Mouse (Mus musculus): Measurements from ENCODE around the gene AI597479.

The AI597479 gene

DNA sequence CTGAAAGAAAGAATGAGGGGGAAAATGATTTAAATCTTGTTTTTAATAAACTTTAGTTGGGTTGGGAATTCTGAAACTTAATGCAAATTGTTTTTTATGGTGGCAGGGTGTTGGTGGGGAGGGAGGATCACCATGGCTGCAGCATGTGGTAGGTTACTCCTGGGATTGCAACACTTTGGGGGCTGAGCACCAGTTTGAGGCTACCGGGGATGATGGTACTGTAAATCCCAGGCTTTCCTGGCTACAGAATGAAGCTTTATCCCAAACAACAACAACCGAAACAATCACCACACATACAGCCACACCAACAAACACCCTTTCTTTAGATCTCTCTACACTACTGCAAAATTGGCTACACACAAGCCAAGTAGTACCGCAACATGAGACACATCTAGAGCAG lies 63.9 kb downstream of the AI597479 start:
- DNase-seq (ENCODE audit: low spot score) = no peak

DNA sequence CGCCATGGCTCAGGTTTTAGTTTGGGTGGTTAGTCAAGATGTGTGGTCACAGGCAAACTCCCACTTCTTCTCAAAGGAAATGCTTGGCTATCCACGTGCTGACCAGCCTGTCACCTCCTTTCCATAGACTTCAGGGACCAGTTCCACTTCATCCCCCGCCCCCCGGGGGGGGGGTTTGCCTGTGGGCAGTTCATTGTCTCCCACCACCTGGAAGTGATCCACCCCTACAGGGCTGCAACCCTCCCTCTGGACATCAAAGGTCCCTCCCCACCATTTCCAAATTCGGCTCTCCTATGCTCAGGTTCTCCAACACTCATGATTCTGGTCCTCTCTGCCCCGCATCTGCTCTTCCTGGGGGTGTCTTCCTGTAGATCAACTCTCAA lies 64.6 kb downstream of the AI597479 start:
- DNase-seq (ENCODE audit: low spot score) = no peak

DNA sequence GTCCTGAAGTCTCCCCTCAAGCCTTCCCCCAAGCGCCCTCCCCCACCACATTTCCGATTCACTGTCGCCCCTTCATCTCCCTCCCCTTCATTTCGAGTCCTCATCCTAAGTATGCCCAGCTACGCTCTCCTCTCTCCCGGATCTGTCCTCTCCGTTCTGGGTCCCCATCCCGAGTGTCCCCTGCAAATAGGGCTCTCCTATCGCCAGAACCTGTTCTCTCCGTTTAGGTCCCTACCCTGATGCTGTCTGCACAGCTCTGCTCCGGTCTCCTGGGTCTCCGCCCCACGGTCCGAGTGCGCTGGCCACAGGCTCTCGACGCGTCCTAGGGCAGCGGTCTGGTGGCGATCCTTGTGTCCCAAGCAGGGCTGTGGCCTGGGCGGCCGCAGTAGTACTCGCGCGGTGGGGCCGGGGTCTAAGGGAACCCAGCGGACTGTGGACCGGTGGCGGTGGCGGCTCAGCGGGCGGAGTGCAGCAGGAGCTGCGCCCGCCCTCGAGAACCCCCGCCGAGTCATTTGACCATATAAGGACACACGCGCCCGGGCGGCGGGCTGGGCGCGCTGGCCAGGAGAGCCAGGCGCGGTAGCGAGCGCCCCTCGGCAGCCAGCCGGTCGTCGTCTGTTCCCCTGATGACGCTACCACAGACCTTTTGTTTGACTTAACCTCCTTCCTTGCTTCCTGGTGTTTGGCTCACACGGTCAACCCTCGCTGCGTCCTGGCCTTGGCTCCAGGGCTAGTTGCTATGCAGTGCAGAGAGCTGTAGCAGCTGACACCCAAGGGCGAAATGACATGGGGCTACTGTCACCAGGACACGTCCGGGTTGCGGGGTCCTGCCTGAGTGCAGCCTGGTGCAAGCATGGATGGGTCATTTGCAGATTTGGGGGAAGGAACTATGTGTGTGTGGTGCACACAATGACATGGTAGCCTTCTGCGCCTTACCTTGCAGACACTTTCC lies 65.2 kb downstream of the AI597479 start:
- peak; percentile 76 for DNase-seq (ENCODE audit: low spot score)

DNA sequence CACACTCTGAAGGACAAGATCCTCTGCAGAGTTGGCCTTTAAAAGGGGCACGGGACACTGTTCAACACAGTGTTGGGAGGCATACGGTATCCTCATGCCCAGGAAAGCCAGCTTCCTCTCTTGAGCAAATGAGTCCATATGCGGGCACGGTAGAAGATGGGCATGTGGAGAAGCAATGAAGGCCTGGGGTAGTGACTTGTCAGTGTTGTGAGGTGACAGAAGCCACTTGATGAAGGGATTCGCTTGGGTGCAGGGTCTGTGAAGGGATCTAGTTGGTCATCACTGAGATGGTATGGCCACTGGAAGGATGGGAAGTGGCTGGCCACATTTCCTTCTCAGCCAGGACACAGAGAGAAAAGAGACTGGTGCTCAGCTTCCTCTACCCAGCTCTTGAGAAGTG lies 66.1 kb downstream of the AI597479 start:
- DNase-seq (ENCODE audit: low spot score) = no peak
